9 mouse cellular contexts compared by ENCODE assay signal in the genomic region with DNA sequence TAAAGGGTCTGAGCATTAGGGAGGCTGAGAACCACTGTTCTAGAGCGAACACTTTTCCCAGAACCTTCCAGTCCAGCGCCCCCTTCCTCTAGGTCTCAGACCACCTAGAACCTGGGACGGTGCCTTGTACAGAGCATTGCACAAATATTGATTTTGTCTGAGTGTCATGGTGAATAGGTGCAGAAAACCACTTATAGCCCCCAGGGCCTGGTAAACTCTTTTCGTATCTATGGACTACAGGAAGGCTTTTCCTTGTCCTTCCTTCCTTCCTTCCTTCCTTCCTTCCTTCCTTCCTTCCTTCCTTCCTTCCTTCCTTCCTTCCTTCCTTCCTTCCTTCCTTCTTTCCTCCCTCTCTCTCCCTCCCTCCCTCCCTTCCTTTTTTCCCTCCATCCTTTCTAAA. TPM values are rescaled to one million over a fixed set of nuclear protein-coding genes. Genes with fewer than 3 reads are reported as not detected.
A peak's percentile ranks its signal among the peaks of the same experiment; 100 is the strongest.
DNase-seq lines count a peak whose midpoint lies in the region; ATAC-seq and TF ChIP-seq lines count a peak whose summit lies in the region.
"Had no signal": no experiment of that assay in that cellular context is flagged by ENCODE, and none has a peak within 500 bp of the region (broad histone marks: within the 10 kb centered on the region; RNA-seq: fewer than 3 reads in every experiment).

Gene Qpct (plus strand): TSS at position 301 of the 400 bp plus-strand sequence.

- 0 out of 2 replicates have a peak, but pooled peaks cover 4% of the 10 kb centered on the region for H3K27me3 ChIP-seq in heart, embryonic 11.5 days (ENCODE audit: control insufficient read depth, insufficient read depth, low read length)
- H3K27me3 ChIP-seq in E14TG2a.4 (ENCODE audit: insufficient read depth, low read length): peaks cover 21% of the 10 kb centered on the region
- no peaks in the 10 kb centered on the region for H3K27me3 ChIP-seq in forebrain, embryonic 15.5 days
- H3K27me3 ChIP-seq in liver, embryonic 11.5 days (replicated peaks; ENCODE audit: control insufficient read depth, insufficient read depth, low read length): peaks cover 9% of the 10 kb centered on the region

- H3K4me1 ChIP-seq in heart, embryonic 11.5 days (ENCODE audit: control insufficient read depth, insufficient read depth, low read length): no peaks in the 10 kb centered on the region
- H3K4me1 ChIP-seq in E14TG2a.4 (replicated peaks; ENCODE audit: low read depth, low read length): peaks cover 11% of the 10 kb centered on the region
- peaks cover 6% of the 10 kb centered on the region for H3K4me1 ChIP-seq in forebrain, embryonic 15.5 days
- H3K4me1 ChIP-seq in liver, embryonic 11.5 days (replicated peaks; ENCODE audit: control insufficient read depth, insufficient read depth, low read length): no peaks in the 10 kb centered on the region

- no peak for ATAC-seq in heart, embryonic 11.5 days (replicated peaks; ENCODE audit: insufficient number of reproducible peaks, low FRiP score, low TSS enrichment)
- ATAC-seq in forebrain, embryonic 15.5 days (replicated peaks): 0 out of 2 replicates have a peak, but pooled peaks have one; percentile 13
- ATAC-seq in liver, embryonic 11.5 days (replicated peaks; ENCODE audit: low FRiP score): no peak

- no peak for DNase-seq in heart, postnatal 36 days
- no peak for DNase-seq in liver, embryonic 11.5 days (ENCODE audit: low spot score)
- DNase-seq in thymus, postnatal 0 days (ENCODE audit: low spot score): no peak
- DNase-seq in spleen, postnatal 4 days (ENCODE audit: low spot score in 2 of 2): no peak
- DNase-seq in kidney, adult 18-20 months: no peak

- no peak for TF ChIP-seq CTCF in E14TG2a.4 (conservative IDR thresholded peaks at IDR 0.05; ENCODE audit: low read length)

- no peaks in the 10 kb centered on the region for H3K36me3 ChIP-seq in heart, embryonic 11.5 days (ENCODE audit: control insufficient read depth, insufficient read depth, low read length)
- H3K36me3 ChIP-seq in E14TG2a.4 (ENCODE audit: insufficient read depth, low read length): no peaks in the 10 kb centered on the region
- H3K36me3 ChIP-seq in forebrain, embryonic 15.5 days: no peaks in the 10 kb centered on the region
- H3K36me3 ChIP-seq in liver, embryonic 11.5 days (ENCODE audit: control insufficient read depth, insufficient read depth, low read length): no peaks in the 10 kb centered on the region

- peak within 1 kb of the TSS; percentile 56 for H3K4me3 ChIP-seq in heart, embryonic 11.5 days (ENCODE audit: low read depth, low read length)
- H3K4me3 ChIP-seq in E14TG2a.4 (replicated peaks; ENCODE audit: low read length): peak within 1 kb of the TSS; percentile 84
- H3K4me3 ChIP-seq in forebrain, embryonic 15.5 days: peak within 1 kb of the TSS; percentile 73
- H3K4me3 ChIP-seq in liver, embryonic 11.5 days (ENCODE audit: low read depth, low read length): peak within 1 kb of the TSS; percentile 58

- 65% methylated on average over 4 of the region's 4 CpGs for WGBS in heart, embryonic 11.5 days (ENCODE audit: insufficient replicate concordance)
- 75% methylated on average over 4 of the region's 4 CpGs for WGBS in forebrain, embryonic 15.5 days
- WGBS in liver, embryonic 11.5 days: 57% methylated on average over 4 of the region's 4 CpGs

- intact Hi-C loops in heart, postnatal 36 days (cut with DNase I): no loop called here

- no peaks in the 10 kb centered on the region for H3K9me3 ChIP-seq in heart, embryonic 11.5 days (replicated peaks; ENCODE audit: control insufficient read depth, low read length)
- H3K9me3 ChIP-seq in E14TG2a.4 (ENCODE audit: low read length): no peaks in the 10 kb centered on the region
- H3K9me3 ChIP-seq in forebrain, embryonic 15.5 days: no peaks in the 10 kb centered on the region
- no peaks in the 10 kb centered on the region for H3K9me3 ChIP-seq in liver, embryonic 11.5 days (ENCODE audit: control insufficient read depth, low read length)

- H3K4me2 ChIP-seq in heart, embryonic 11.5 days: peak within 1 kb of the TSS; percentile 81
- H3K4me2 ChIP-seq in forebrain, embryonic 15.5 days (replicated peaks): peak within 1 kb of the TSS; percentile 96
- H3K4me2 ChIP-seq in liver, embryonic 11.5 days: peak within 1 kb of the TSS; percentile 87

- peak within 1 kb of the TSS; percentile 68 for H3K9ac ChIP-seq in heart, embryonic 11.5 days (ENCODE audit: low read depth, low read length)
- H3K9ac ChIP-seq in forebrain, embryonic 15.5 days (replicated peaks): peak within 1 kb of the TSS; percentile 58
- no peak within 1 kb of the TSS; the same call in 1 of the 2 replicates for H3K9ac ChIP-seq in liver, embryonic 11.5 days (ENCODE audit: low read depth, low read length)

- peak within 1 kb of the TSS; percentile 65 for H3K27ac ChIP-seq in heart, embryonic 11.5 days (ENCODE audit: low read depth, low read length)
- peak within 1 kb of the TSS; percentile 74 for H3K27ac ChIP-seq in forebrain, embryonic 15.5 days (replicated peaks)
- no peak within 1 kb of the TSS for H3K27ac ChIP-seq in liver, embryonic 11.5 days (ENCODE audit: low read depth, low read length)

RNA-seq across cellular contexts. Expression of gene Qpct, which starts in this region (rescaled TPM):
- polyA plus RNA-seq in heart, embryonic 11.5 days (2014; fragmentation: Nextera tagmentation; extraction: Ambion mirVana): 37.4 and 42.5 TPM in 2 replicates
- 1 to 10 TPM; 5.7 to 6.7 TPM for total RNA-seq in heart, postnatal 36 days (2021)
- 12.2 and 13.7 TPM in 2 replicates for polyA plus RNA-seq in forebrain, embryonic 15.5 days (2015; fragmentation: Nextera tagmentation; extraction: Ambion mirVana)
- polyA plus RNA-seq in liver, embryonic 11.5 days (2014; fragmentation: Nextera tagmentation; extraction: Ambion mirVana): 7.5 and 10.3 TPM in 2 replicates
- polyA plus RNA-seq in thymus, postnatal 0 days (2015; fragmentation: Nextera tagmentation; extraction: Ambion mirVana): 5.3 and 6.1 TPM in 2 replicates
- total RNA-seq: MEL had no signal
